ENCODE assay signal across 7 mouse cellular contexts in the genomic region with DNA sequence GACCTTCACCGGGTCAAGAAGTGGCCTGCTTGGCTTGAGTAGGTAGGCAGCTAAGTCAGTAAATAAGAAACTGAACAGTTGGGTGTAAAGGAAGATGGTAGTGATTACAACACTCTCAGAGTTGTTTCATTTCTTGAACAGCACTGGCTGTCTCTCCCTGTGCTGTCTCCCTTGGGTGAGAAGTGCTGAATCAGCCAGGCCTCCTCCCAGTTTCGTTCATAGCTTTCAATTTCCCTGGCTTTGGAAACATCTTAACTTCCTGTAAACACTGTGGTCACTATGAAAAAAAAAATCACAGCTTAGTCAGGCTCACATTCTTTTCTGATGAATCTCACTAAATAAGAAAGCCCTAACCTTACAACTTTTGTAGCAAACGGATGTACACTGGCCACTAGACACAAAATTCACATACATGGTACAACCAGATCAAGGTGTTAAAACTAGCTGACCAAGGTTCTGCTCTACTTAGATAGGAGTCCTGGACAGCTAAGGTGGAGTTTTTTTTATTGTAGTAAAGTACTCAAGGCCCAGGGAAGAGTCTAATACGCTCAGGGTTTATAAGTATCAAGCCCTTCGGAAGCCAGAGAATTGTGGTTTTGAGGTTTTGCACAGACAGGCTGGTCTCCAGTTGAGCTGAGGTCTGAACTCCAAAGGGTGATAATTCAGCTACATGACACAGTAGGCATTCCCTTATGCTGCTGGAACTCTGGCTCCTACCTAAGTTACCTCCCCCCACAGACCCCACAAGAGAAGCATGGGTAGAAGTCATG. TPM values are rescaled to one million over a fixed set of nuclear protein-coding genes. Genes with fewer than 3 reads are reported as not detected.
A peak's percentile ranks its signal among the peaks of the same experiment; 100 is the strongest.
DNase-seq lines count a peak whose midpoint lies in the region; ATAC-seq lines count a peak whose summit lies in the region.
"Not testable (repeated sequence)": the region's sequence is repeated elsewhere in the genome, so short reads cannot be mapped to it uniquely, and the experiment has no call there.

A gene (minus strand): TSS at position 96 of the 770 bp plus-strand sequence.

- not testable (repeated sequence) for H3K9me3 ChIP-seq in liver, embryonic 16.5 days (replicated peaks; ENCODE audit: control insufficient read depth, low read length)

- peak; percentile 91 for DNase-seq in NIH3T3 (ENCODE audit: low read depth)
- peak; percentile 18 to 55 for DNase-seq in gastrocnemius, postnatal 36 days
- peak; percentile 37 to 51 for DNase-seq in kidney, postnatal 25 days

- H3K36me3 ChIP-seq in liver, embryonic 16.5 days (ENCODE audit: control insufficient read depth, insufficient read depth): not testable (repeated sequence)

- H3K4me1 ChIP-seq in brown adipose tissue, adult 24 weeks (ENCODE audit: control insufficient read depth, insufficient read depth, insufficient read length, low read length); liver, embryonic 16.5 days (ENCODE audit: control insufficient read depth, low read depth, low read length): not testable (repeated sequence)

- H3K4me2 ChIP-seq in liver, embryonic 16.5 days (ENCODE audit: low read depth, low read length): not testable (repeated sequence)

- peak within 1 kb of the TSS; percentile 78 for H3K27ac ChIP-seq in brown adipose tissue, adult 24 weeks (replicated peaks; ENCODE audit: low read depth, low read length)
- not testable (repeated sequence) for H3K27ac ChIP-seq in liver, embryonic 16.5 days (ENCODE audit: low read length)

- ATAC-seq in hematopoietic stem cell, adult 5-6 weeks (replicated peaks in 1 of 2; ENCODE audit: insufficient read depth in 1 of 2, low FRiP score in 2 of 2, low TSS enrichment in 1 of 2, low read depth in 1 of 2, poor library complexity in 2 of 2, severe bottlenecking in 2 of 2): peak; percentile 82 to 86
- ATAC-seq in liver, embryonic 16.5 days (ENCODE audit: low read depth): peak; percentile 75
- peak; percentile 93 for ATAC-seq in monocyte, adult 5-6 weeks (replicated peaks; ENCODE audit: insufficient number of reproducible peaks, low FRiP score, low TSS enrichment, poor library complexity, severe bottlenecking)

- not testable (repeated sequence) for H3K9ac ChIP-seq in liver, embryonic 16.5 days (ENCODE audit: low read depth, low read length)

- intact Hi-C loops in gastrocnemius, postnatal 36 days (cut with DNase I): not testable (repeated sequence)

- WGBS in liver, embryonic 16.5 days (ENCODE audit: insufficient replicate concordance): 26% methylated on average over 5 of the region's 5 CpGs

- not testable (repeated sequence) for H3K27me3 ChIP-seq in liver, embryonic 16.5 days (ENCODE audit: control insufficient read depth, insufficient read depth, low read depth, low read length)

- H3K4me3 ChIP-seq in brown adipose tissue, adult 24 weeks (ENCODE audit: insufficient read depth, low read depth, low read length): peak within 1 kb of the TSS; percentile 41
- H3K4me3 ChIP-seq in liver, embryonic 16.5 days (ENCODE audit: low read depth, low read length): not testable (repeated sequence)

RNA-seq across cellular contexts. Expression of the gene that starts here (rescaled TPM):
- polyA plus RNA-seq in brown adipose tissue, adult 24 weeks (2012; ENCODE audit: insufficient read depth, insufficient read length, missing spikeins): 8.9 and 9.4 TPM in 2 replicates
- 1 to 10 TPM; 1.9 to 3.4 TPM for total RNA-seq in gastrocnemius, postnatal 36 days (2021)
- total RNA-seq in hematopoietic stem cell, adult 5-6 weeks (2017): 1.5 and 13.1 TPM in 2 replicates
- polyA plus RNA-seq in liver, embryonic 16.5 days (2015; fragmentation: Nextera tagmentation; extraction: Ambion mirVana): 3.9 and 4.6 TPM in 2 replicates
- total RNA-seq in monocyte, adult 5-6 weeks (2017): 160 to 239 TPM (median 218 TPM) in 3 replicates

Comparison
In these comparisons a context has a peak if more than half of its experiments do, and no peak if none do; other contexts are left out.
1. RNA of the gene that starts here (total RNA-seq): 160 to 239 TPM in monocyte, adult 5-6 weeks; 1.9 to 3.4 TPM in gastrocnemius, postnatal 36 days and 1.5 to 13.1 TPM in hematopoietic stem cell, adult 5-6 weeks; every median in the first group is over 10 times any median in the second.
2. DNase-seq: peak in every context shown above with its lines; median percentile 91 in NIH3T3; 44 in kidney, postnatal 25 days; 36 in gastrocnemius, postnatal 36 days.
3. Peak in every context shown above with its lines, with median percentiles within 50 percentile points of each other: ATAC-seq.